Mouse (Mus musculus): ENCODE data around the gene Dlx1. TPM values are rescaled to one million over a fixed set of nuclear protein-coding genes. Genes with fewer than 3 reads are reported as not detected.

The Dlx1 gene
- polyA plus RNA-seq, 1 experiment from 2014 or later = 12.5 TPM

GRCm38 (mm10) chr2:71504852-71505251 lies 23.1 kb upstream of the Dlx1 start:
- 52% methylated on average over 9 of the region's 9 CpGs for WGBS
- Histone ChIP-seq H3K36me3 (no peaks in the 10 kb centered on the region), H3K27me3 (no peaks in the 10 kb centered on the region), H3K9me3 (replicated peaks) (no peaks in the 10 kb centered on the region), H3K9ac (no peak overlapping the region), H3K4me2 (replicated peaks) (no peak overlapping the region), H3K4me3 (replicated peaks) (no peak overlapping the region), H3K27ac (replicated peaks) (no peak overlapping the region), H3K4me1 (no peaks in the 10 kb centered on the region)
- ATAC-seq (ENCODE audit: insufficient number of reproducible peaks, low FRiP score, low TSS enrichment, low read depth) = no peak

- ATAC-seq (ENCODE audit: insufficient number of reproducible peaks, low FRiP score, low TSS enrichment, low read depth) = no peak
- Histone ChIP-seq H3K4me2 (replicated peaks) (no peak overlapping the region), H3K4me3 (replicated peaks) (no peak overlapping the region), H3K9ac (no peak overlapping the region), H3K27ac (replicated peaks) (no peak overlapping the region), H3K36me3 (no peaks in the 10 kb centered on the region), H3K27me3 (no peaks in the 10 kb centered on the region; the same call in 1 of the 2 replicates), H3K4me1 (no peaks in the 10 kb centered on the region), H3K9me3 (replicated peaks) (no peaks in the 10 kb centered on the region)
- WGBS = 77% methylated on average over 7 of the region's 7 CpGs
Observed at GRCm38 (mm10) chr2:71511209-71511608, 16.7 kb upstream of the Dlx1 start.

- Histone ChIP-seq H3K4me3 (replicated peaks) (no peak overlapping the region), H3K9ac (no peak overlapping the region), H3K27me3 (no peaks in the 10 kb centered on the region; the same call in 1 of the 2 replicates), H3K4me2 (replicated peaks) (no peak overlapping the region), H3K36me3 (no peaks in the 10 kb centered on the region), H3K4me1 (no peaks in the 10 kb centered on the region), H3K9me3 (replicated peaks) (no peaks in the 10 kb centered on the region), H3K27ac (replicated peaks) (no peak overlapping the region)
- ATAC-seq (ENCODE audit: insufficient number of reproducible peaks, low FRiP score, low TSS enrichment, low read depth) = no peak
- 56% methylated on average over 9 of the region's 9 CpGs for WGBS
Observed at GRCm38 (mm10) chr2:71512326-71512725, 15.6 kb upstream of the Dlx1 start.

GRCm38 (mm10) chr2:71516995-71517394 lies 10.9 kb upstream of the Dlx1 start:
- Histone ChIP-seq H3K9me3 (replicated peaks) (no peaks in the 10 kb centered on the region), H3K36me3 (no peaks in the 10 kb centered on the region), H3K4me1 (no peaks in the 10 kb centered on the region), H3K9ac (no peak overlapping the region), H3K27me3 (peaks cover 10% of the 10 kb centered on the region), H3K4me3 (replicated peaks) (no peak overlapping the region), H3K27ac (replicated peaks) (no peak overlapping the region), H3K4me2 (replicated peaks) (no peak overlapping the region)
- ATAC-seq (ENCODE audit: insufficient number of reproducible peaks, low FRiP score, low TSS enrichment, low read depth) = no peak
- 49% methylated on average over 4 of the region's 4 CpGs for WGBS

- Histone ChIP-seq H3K9me3 (replicated peaks) (no peaks in the 10 kb centered on the region), H3K27ac (replicated peaks) (no peak overlapping the region), H3K36me3 (no peaks in the 10 kb centered on the region), H3K4me3 (replicated peaks) (no peak overlapping the region), H3K27me3 (peaks cover 13% of the 10 kb centered on the region), H3K4me1 (no peaks in the 10 kb centered on the region), H3K9ac (no peak overlapping the region), H3K4me2 (replicated peaks) (no peak overlapping the region)
- ATAC-seq (ENCODE audit: insufficient number of reproducible peaks, low FRiP score, low TSS enrichment, low read depth) = no peak
- WGBS = 70% methylated on average over 8 of the region's 8 CpGs
Observed at GRCm38 (mm10) chr2:71517466-71518099, 10.3 kb upstream of the Dlx1 start.

GRCm38 (mm10) chr2:71522871-71523270 lies 5.0 kb upstream of the Dlx1 start:
- H3K27me3 ChIP-seq = peaks cover 61% of the 10 kb centered on the region

GRCm38 (mm10) chr2:71523431-71523830 lies 4.5 kb upstream of the Dlx1 start:
- Histone ChIP-seq H3K9me3 (replicated peaks) (no peaks in the 10 kb centered on the region), H3K4me2 (replicated peaks) (no peak overlapping the region), H3K4me1 (peaks cover 2% of the 10 kb centered on the region; the same call in 1 of the 2 replicates), H3K9ac (no peak overlapping the region), H3K27me3 (peaks cover 67% of the 10 kb centered on the region), H3K4me3 (replicated peaks) (no peak overlapping the region), H3K36me3 (no peaks in the 10 kb centered on the region), H3K27ac (replicated peaks) (no peak overlapping the region)
- ATAC-seq (ENCODE audit: insufficient number of reproducible peaks, low FRiP score, low TSS enrichment, low read depth) = no peak
- 48% methylated on average over 4 of the region's 4 CpGs for WGBS

More at GRCm38 (mm10) chr2:71522871-71523270, 5.0 kb upstream of the Dlx1 start:
- H3K27ac ChIP-seq (replicated peaks) = no peak overlapping the region
- no peak overlapping the region for H3K4me3 ChIP-seq (replicated peaks)
- WGBS = 35% methylated on average over 4 of the region's 4 CpGs
- no peak overlapping the region for H3K9ac ChIP-seq
- no peaks in the 10 kb centered on the region for H3K4me1 ChIP-seq
- H3K4me2 ChIP-seq (replicated peaks) = no peak overlapping the region
- H3K9me3 ChIP-seq (replicated peaks) = no peaks in the 10 kb centered on the region
- ATAC-seq (ENCODE audit: insufficient number of reproducible peaks, low FRiP score, low TSS enrichment, low read depth) = no peak
- H3K36me3 ChIP-seq = no peaks in the 10 kb centered on the region

GRCm38 (mm10) chr2:71524763-71525162 lies 3.1 kb upstream of the Dlx1 start:
- Histone ChIP-seq H3K27ac (replicated peaks) (no peak overlapping the region), H3K9ac (no peak overlapping the region), H3K36me3 (no peaks in the 10 kb centered on the region), H3K4me1 (peaks cover 14% of the 10 kb centered on the region), H3K9me3 (replicated peaks) (no peaks in the 10 kb centered on the region), H3K4me2 (replicated peaks) (no peak overlapping the region), H3K4me3 (replicated peaks) (no peak overlapping the region), H3K27me3 (peaks cover 80% of the 10 kb centered on the region)
- ATAC-seq (ENCODE audit: insufficient number of reproducible peaks, low FRiP score, low TSS enrichment, low read depth) = no peak
- 28% methylated on average over 13 of the region's 13 CpGs for WGBS

- peaks cover 28% of the 10 kb centered on the region for H3K4me1 ChIP-seq
- no peak overlapping the region for H3K4me2 ChIP-seq (replicated peaks)
- no peak overlapping the region for H3K27ac ChIP-seq (replicated peaks)
- no peak for ATAC-seq (ENCODE audit: insufficient number of reproducible peaks, low FRiP score, low TSS enrichment, low read depth)
- 11% methylated on average over 10 of the region's 10 CpGs for WGBS
- H3K9ac ChIP-seq = no peak overlapping the region
- peak overlapping the region; percentile 4; the same call in 1 of the 2 replicates for H3K4me3 ChIP-seq (replicated peaks)
- no peaks in the 10 kb centered on the region for H3K36me3 ChIP-seq
- H3K9me3 ChIP-seq (replicated peaks) = no peaks in the 10 kb centered on the region
- H3K27me3 ChIP-seq = peaks cover 90% of the 10 kb centered on the region
Observed at GRCm38 (mm10) chr2:71526595-71527322, 1.2 kb upstream of the Dlx1 start.

GRCm38 (mm10) chr2:71527323-71528013 lies 445 bp upstream of the Dlx1 start:
- Histone ChIP-seq H3K4me3 (replicated peaks) (peak overlapping the region; percentile 4; the same call in 1 of the 2 replicates), H3K27ac (replicated peaks) (no peak overlapping the region)

GRCm38 (mm10) chr2:71528714-71529510 lies 999 bp downstream of the Dlx1 start:
- no peaks in the 10 kb centered on the region for H3K36me3 ChIP-seq
- peak overlapping the region; percentile 88 for H3K4me2 ChIP-seq (replicated peaks)
- no peaks in the 10 kb centered on the region for H3K9me3 ChIP-seq (replicated peaks)
- peak overlapping the region; percentile 53 for H3K4me3 ChIP-seq (replicated peaks)
- H3K4me1 ChIP-seq = peaks cover 38% of the 10 kb centered on the region
- peaks cover 96% of the 10 kb centered on the region for H3K27me3 ChIP-seq
- H3K27ac ChIP-seq (replicated peaks) = peak overlapping the region; percentile 71
- peak overlapping the region; percentile 35 for H3K9ac ChIP-seq
- under 1% methylated on average over 56 of the region's 57 CpGs for WGBS
- peak; percentile 35 for ATAC-seq (ENCODE audit: insufficient number of reproducible peaks, low FRiP score, low TSS enrichment, low read depth)

More at GRCm38 (mm10) chr2:71527323-71528013, 445 bp upstream of the Dlx1 start:
- Histone ChIP-seq H3K4me1 (peaks cover 32% of the 10 kb centered on the region), H3K9ac (no peak overlapping the region), H3K9me3 (replicated peaks) (no peaks in the 10 kb centered on the region), H3K36me3 (no peaks in the 10 kb centered on the region), H3K4me2 (replicated peaks) (no peak overlapping the region), H3K27me3 (peaks cover 96% of the 10 kb centered on the region)
- 8% methylated on average over 24 of the region's 24 CpGs for WGBS
- ATAC-seq (ENCODE audit: insufficient number of reproducible peaks, low FRiP score, low TSS enrichment, low read depth) = no peak
